Mouse (Mus musculus) adrenal gland, postnatal 36 days (tissue): ENCODE measurements around the gene Tmco1. TPM values are rescaled to one million over a fixed set of nuclear protein-coding genes. Genes with fewer than 3 reads are reported as not detected.
"Not testable (repeated sequence)": the region's sequence is repeated elsewhere in the genome, so short reads cannot be mapped to it uniquely, and the experiment has no call there.

Experiments used
- DNase-seq, 2 experiments: peaks; one replicate each; pipeline ENCODE4 v3.0.0; 2021; ENCODE audit warnings: mixed read lengths in 1 of 2
- total RNA-seq, 2 experiments: library from RNA; stranded (reverse); gene quantifications; 2 replicates each; pipeline ENCODE4 v1.2.3; 2021

Gene Tmco1
- total RNA-seq, 2 experiments from 2014 or later, result 148 to 170 TPM

DNA sequence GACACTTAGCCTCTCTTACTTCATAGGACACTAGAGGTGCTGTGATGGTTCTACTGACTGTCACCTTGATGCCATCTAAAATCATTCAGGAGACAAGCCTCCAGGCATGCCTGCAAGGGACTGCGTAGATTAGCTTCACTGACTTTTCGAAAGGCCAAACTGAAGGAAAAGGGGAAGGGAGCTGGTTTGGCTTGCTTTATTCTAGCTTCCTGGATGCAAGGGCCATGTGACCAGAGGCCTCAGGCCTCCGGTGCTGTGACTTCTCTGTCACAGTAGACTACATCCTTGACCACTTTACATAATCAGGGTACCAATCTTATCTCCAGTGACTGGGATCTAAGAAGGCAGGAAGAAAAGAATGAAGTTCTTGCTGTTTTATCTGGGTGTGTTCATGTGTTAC, 28.2 kb downstream of the Tmco1 start:
- DNase-seq, result no peak

DNA sequence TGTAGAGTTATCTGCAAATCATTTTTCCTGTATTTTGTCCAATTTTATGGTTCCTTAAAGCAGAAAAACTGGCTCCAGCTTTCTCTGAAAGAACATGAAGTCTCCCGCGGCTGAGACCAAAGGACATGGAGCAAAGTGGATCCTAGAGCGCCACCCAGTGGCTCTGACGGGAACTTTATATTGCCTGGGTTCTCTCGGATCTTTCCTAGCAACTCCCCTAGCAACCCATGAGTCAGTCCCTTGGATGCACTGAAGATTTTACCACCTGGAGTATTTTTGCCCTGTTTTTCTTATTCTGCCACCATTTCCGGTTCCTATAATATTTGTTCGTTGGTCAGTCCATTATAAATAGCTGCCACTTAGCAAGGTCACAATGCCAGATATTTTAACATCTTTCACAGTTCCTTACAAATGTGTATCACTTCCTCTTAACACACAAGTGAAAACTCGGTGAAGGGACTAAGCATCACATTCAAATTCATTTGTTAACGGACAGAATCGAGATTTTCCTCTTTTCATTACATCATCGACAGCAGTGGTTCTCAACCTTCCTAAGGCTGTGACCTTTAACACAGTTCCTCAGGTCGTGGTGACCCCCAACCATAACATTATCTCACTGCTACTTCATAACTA, 29.4 kb downstream of the Tmco1 start:
- peak; percentile 87 to 88 for DNase-seq

- no peak for DNase-seq
Measured at GRCm38 (mm10) chr1:167339177-167339781, 31.1 kb downstream of the Tmco1 start.

GRCm38 (mm10) chr1:167340111-167340787, 32.1 kb downstream of the Tmco1 start:
- peak in 1 of 2 experiments; percentile 18 for DNase-seq

GRCm38 (mm10) chr1:167340910-167341528, 32.8 kb downstream of the Tmco1 start:
- DNase-seq, result no peak

- DNase-seq, result no peak
Measured at GRCm38 (mm10) chr1:167342831-167343230, 34.7 kb downstream of the Tmco1 start.

DNA sequence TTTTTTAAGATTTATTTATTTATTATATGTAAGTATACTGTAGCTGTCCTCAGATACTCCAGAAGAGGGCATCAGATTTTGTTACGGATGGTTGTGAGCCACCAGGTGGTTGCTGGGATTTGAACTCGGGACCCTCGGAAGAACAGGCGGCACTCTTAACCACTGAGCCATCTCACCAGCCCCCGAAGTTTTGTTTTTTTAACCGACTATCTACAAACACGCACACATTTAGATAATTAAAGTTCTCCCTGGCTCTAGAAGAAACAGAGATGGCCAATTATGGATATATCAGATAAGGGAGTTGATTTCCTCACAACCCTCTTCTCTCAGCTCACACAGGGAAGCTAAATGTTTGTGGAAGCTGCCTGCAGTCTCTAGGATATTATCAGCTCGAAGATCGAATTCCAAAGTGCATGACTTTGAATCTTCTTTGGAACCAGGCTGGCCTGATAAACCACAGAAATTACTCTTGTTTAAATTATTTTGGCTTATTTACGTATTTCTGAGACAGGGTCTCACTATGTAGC, 37.9 kb downstream of the Tmco1 start:
- not testable (repeated sequence) for DNase-seq

- not testable (repeated sequence) for DNase-seq
Measured at GRCm38 (mm10) chr1:167349206-167349605, 41.0 kb downstream of the Tmco1 start.

DNA sequence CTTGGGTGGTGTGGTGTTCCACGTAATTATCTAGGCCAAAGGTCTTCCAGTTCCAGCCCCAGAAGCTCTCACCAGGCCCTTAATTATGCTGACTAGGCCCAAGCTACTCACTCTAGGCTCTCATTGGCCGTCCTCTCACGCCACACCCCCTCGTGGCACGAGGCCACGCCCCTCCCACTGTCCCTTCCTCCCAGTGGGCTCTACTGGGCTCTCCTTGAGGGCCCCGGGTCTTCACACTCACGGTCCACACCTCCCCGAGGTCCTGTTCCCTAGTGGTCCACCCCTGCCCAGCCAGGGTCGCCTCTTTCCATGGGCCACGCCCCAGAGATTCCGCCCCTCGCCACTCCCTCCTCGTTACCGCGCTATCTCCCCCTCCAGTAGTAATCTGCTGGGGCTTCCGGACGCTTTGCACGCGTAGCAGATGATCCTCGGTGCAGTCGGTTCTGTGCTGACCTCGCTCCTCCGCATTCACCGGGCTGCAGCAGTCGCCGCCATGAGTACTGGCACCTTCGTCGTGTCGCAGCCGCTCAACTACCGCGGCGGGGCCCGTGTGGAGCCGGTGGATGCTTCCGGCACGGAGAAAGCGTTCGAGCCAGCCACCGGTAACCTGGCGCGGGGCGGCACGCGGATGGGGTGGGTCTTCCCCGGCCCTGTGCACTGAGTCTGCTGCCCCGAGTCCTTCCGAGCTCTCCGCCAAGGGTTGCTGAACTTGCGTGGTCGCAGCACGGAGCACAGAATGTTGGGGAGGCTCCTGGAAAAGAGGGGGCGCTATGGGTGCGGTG, 41.8 kb downstream of the Tmco1 start, which contains the start of gene Aldh9a1:
Gene Aldh9a1 (plus strand): TSS at position 177 of the 782 bp plus-strand sequence.
- DNase-seq, result peak; percentile 88 to 94

GRCm38 (mm10) chr1:167350597-167351415, 42.6 kb downstream of the Tmco1 start:
- DNase-seq, result no peak

DNA sequence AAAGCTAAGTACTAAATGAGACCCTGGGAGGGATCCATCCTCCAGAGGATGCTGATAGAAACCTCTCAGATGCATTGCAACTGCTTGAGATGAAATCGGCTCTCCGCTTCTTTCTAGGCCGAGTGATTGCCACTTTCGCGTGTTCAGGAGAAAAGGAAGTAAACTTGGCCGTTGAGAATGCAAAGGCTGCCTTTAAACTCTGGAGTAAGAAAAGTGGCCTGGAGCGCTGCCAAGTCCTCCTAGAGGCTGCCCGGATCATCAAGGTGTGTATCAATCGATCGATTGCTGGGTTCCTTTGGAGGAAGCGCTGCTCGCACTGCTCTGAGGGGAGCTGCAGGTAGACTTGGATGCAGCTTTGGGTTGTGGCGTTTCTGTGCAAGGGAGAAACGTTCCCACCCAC, 44.2 kb downstream of the Tmco1 start:
- DNase-seq, result no peak

- no peak for DNase-seq
Measured at GRCm38 (mm10) chr1:167357387-167357786, 49.2 kb downstream of the Tmco1 start.

- DNase-seq, result no peak
Measured at GRCm38 (mm10) chr1:167358731-167359130, 50.6 kb downstream of the Tmco1 start.

DNA sequence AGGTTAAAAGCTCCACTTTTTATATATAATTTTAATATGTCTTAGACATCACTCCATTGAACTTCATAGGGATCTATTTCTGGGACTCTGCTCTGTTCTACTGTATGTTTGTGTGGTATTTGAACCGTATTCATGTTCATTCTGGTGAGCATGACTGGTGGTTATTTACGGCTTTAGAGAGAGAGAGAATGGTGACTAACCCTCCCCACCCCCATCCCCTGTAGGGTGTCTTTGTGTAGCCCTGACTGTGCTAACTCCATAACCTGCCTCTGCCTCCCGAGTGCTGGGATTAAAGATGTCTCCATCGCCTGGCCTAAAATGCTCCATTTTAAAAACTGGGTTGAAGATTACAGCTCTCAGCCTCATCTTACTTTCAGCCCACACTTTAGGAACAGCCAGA, 52.1 kb downstream of the Tmco1 start:
- no peak for DNase-seq

- DNase-seq, result no peak
Measured at GRCm38 (mm10) chr1:167362819-167363218, 54.6 kb downstream of the Tmco1 start.

- DNase-seq, result no peak
Measured at GRCm38 (mm10) chr1:167363322-167363721, 55.1 kb downstream of the Tmco1 start.

GRCm38 (mm10) chr1:167365808-167366207, 57.6 kb downstream of the Tmco1 start:
- peak; percentile 38 to 48 for DNase-seq

DNA sequence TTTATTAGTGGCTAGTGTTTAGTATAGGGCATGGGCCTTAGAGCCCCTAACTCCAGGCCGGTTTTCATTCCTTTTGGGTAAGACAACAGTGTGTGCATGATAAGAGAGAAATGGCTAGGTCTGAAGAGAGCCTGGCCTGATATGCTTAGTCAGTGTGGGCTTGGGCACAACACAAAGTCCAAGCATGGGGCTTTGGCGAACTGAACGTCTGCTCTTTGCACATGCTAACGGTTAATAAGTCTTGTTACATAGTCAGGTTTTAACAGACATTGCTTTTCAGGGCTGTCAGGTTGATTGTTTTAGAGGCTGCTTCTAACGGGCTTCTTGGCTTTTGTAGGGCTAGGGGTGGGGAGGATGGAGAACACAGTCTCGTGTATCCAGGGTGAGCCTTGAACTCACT, 58.4 kb downstream of the Tmco1 start:
- DNase-seq, result no peak

GRCm38 (mm10) chr1:167368018-167368417, 59.8 kb downstream of the Tmco1 start:
- DNase-seq, result no peak

GRCm38 (mm10) chr1:167368513-167368912, 60.3 kb downstream of the Tmco1 start:
- DNase-seq, result no peak

DNA sequence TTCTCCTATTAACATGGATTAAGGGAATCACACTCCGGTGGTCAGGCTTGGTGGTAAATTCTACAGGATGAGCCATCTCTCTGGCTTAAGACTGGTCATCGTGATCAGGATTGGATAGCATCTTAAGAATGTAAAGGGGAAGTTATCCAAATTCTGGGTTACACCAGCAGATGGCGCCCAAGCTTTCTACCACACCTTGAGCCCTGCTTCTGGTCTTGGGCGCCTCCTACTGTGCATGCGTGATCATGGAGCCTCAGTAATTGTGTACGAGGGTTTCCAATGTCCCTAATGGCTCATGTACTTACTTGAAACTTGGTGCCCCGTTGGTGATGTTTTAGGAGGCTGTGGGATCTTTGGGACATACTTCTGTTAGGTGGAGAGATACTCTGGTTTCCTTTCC, 61.7 kb downstream of the Tmco1 start:
- DNase-seq, result peak; percentile 85 to 90
